Mouse (Mus musculus) left cerebral cortex, postnatal 36 days (tissue): ENCODE results near the gene Mymx. TPM values are rescaled to one million over a fixed set of nuclear protein-coding genes. Genes with fewer than 3 reads are reported as not detected.

ENCODE experiments used
- DNase-seq, 2 experiments: peaks; one replicate each; pipeline ENCODE4 v3.0.0; 2021 to 2022; ENCODE audit warnings: low spot score in 2 of 2, mixed read lengths in 1 of 2
- intact Hi-C: fragments of 180-260 bp; cut with DNase I; formaldehyde crosslinking; loops from one replicate; pipeline ENCODE4 v1.15.1; 2025
- total RNA-seq, 2 experiments: library from RNA; stranded (reverse); gene quantifications; 2 replicates each; pipeline ENCODE4 v1.2.3; 2021

The Mymx gene
- total RNA-seq, 2 experiments from 2014 or later: not detected

- intact Hi-C loops: no loop called here
These were observed 11.0 kb upstream of the Mymx start for GRCm38 (mm10) chr17:45612921-45613320.

GRCm38 (mm10) chr17:45612008-45612407, 10.1 kb upstream of the Mymx start:
- no peak for DNase-seq
- intact Hi-C loops: no loop called here

More at GRCm38 (mm10) chr17:45612921-45613320, 11.0 kb upstream of the Mymx start:
- DNase-seq: no peak

GRCm38 (mm10) chr17:45610144-45610866, 8.4 kb upstream of the Mymx start:
- intact Hi-C loops: no loop called here
- no peak for DNase-seq

DNA sequence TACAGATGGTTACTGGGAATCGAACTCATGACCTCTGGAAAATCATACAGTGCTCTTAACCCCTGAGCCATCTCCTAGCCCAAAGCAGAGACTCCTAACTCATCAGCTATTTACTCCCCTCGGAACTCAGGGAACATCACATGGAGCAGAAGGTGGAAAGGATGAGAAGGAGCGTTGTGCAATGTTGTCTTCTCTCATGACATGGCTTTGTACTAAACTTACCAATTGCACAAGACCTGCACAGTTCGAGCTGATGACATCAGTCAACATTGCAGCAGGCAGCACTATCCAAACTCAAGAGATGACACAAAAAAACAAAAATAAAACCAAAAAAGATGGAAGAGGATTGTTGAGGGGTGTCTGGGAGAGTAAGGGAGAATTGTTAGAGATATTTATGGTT, 6.5 kb upstream of the Mymx start:
- no peak for DNase-seq
- intact Hi-C loops: no loop called here

GRCm38 (mm10) chr17:45606992-45607879, 5.3 kb upstream of the Mymx start:
- intact Hi-C loops: no loop called here
- DNase-seq: no peak

DNA sequence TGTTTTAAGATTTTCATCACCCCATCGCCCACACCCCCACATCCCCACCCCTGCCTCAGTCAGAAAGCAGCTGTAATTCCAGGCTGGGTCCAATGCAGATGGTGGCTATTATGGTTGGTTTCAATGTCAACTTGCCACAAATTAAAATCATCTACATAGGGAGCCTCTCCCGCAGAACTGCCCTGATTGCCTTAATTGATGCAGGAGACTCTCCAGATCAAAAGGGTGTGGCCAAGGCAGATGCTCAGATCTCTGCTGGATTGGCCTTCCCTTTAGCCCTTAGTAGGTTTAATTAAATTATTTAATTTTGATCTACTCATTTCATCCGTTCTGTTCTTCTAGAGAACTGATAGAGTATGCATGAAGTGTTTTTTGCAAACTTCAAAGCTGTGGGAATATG, 1.1 kb upstream of the Mymx start:
- intact Hi-C loops: no loop called here
- DNase-seq: no peak

GRCm38 (mm10) chr17:45601325-45601724, 577 bp downstream of the Mymx start:
- intact Hi-C loops: no loop called here
- DNase-seq: no peak

GRCm38 (mm10) chr17:45600267-45600666, 1.6 kb downstream of the Mymx start:
- DNase-seq: no peak
- intact Hi-C loops: no loop called here

DNA sequence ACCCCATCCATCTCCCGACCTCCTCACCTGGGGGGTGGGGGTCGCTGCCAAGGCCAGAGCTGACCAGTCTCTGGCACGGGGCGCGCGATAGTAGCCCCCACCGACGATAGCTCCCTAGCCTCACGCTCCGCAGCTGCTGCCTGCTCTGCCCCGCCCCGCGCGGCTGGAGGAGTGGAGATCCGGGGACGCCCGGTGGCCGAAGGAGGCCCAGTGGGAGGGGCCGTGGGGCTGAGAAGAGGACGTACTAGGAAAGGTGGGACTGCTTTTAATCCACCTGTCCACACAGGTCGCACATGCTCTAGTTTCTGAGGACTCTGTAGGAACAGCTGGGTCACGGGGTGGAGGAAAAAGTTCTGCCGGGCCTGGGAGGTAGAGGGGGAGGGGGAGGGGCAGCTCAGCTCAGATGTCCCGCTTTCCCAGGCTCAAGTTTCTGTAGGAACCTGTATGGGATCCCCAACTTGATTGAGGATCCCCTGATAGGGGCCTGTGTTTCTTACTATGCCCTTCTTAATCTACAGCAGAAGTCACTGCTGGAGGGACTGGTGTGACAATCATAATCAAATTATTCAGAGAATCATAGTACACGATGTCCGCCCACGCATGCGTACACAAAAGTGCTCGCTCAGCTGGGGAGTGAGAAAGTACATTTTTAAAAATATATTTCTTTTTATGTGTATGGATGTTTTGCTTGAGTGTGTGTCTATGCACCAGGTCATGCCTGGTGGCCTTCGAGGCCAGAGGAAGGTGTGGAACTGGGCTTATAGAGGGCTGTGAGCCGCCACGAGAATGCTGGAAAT, 2.3 kb downstream of the Mymx start, which contains the start of gene Slc29a1:
Slc29a1 (minus strand) TSS at position 161 of the 797 bp plus-strand sequence.
- intact Hi-C loops: no loop called here
- no peak for DNase-seq

- intact Hi-C loops: no loop called here
- no peak for DNase-seq
These were observed 3.0 kb downstream of the Mymx start for GRCm38 (mm10) chr17:45598891-45599290.

DNA sequence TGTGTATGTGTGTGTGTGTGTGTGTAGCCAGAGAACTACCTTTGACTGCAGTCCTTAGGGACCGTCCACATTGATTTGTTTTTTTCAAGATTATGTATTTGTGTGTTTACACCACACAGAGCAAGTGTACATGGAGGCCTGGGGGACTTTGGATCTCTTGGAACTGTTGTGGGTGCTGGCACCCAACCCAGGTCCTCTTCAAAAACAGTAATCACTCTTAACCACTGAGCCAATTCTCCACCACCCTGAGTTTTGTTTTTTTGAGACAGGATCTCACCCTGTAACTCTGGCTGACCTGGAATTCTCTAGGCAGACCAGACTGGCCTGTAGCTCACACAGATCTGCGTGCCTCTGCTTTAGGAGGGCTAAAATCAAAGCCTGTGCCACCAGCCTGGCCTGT, 3.5 kb downstream of the Mymx start:
- DNase-seq: no peak
- intact Hi-C loops: no loop called here

DNA sequence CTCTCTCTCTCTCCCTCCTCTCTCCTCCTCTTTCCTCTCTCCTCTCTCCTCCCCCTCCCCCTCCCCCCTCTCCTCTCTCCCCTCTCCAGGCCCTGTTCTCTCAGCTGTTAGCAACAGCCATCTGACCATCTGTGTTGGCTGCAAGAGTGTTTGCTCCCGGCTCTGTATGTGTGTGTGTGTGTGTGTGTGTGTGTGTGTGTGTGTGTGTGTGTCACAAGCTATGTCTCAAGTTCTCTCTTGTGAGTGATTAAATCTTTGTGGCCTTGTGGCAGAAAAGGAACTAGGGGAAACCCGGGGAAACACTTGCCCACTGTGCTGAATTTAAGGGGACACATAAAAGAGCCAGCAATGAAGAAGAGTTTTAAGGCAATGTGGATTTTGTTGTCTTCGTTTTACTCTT, 4.1 kb downstream of the Mymx start:
- DNase-seq: no peak

GRCm38 (mm10) chr17:45596631-45597396, 5.1 kb downstream of the Mymx start:
- intact Hi-C loops: no loop called here
- DNase-seq: peak; percentile 60 to 69

More for the DNA sequence above, 4.1 kb downstream of the Mymx start:
- intact Hi-C loops: no loop called here

DNA sequence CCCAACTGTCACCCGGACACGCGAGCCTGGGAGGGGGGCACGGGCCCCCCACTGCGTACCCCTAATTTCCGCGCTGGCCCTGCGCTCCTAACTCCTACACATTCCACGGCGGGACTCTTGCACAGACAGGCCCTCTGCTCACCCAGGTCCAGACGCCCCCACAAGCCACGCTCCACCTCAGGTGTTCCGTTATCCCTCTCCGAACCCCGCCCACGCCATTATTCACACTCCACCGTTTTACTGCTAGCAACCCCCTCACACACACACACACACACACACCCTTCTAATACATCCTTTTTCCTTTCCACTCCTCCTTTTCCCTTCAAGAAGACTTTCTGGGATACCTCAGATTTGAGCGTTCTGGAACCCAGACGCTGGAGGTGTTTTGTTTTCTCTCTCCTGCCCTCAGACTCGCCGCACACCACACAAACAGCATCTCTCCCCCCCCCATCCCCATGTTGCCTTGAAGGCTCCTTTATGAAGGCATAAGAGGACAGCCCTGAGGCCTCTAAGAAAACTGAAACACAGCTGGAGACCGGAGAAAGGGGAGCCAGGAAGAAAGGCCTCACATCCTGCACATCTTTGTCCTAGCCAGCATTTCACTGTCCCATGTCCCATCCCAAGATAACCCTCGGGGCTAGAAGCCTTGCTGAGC, 6.0 kb downstream of the Mymx start:
- DNase-seq: no peak
- intact Hi-C loops: no loop called here

DNA sequence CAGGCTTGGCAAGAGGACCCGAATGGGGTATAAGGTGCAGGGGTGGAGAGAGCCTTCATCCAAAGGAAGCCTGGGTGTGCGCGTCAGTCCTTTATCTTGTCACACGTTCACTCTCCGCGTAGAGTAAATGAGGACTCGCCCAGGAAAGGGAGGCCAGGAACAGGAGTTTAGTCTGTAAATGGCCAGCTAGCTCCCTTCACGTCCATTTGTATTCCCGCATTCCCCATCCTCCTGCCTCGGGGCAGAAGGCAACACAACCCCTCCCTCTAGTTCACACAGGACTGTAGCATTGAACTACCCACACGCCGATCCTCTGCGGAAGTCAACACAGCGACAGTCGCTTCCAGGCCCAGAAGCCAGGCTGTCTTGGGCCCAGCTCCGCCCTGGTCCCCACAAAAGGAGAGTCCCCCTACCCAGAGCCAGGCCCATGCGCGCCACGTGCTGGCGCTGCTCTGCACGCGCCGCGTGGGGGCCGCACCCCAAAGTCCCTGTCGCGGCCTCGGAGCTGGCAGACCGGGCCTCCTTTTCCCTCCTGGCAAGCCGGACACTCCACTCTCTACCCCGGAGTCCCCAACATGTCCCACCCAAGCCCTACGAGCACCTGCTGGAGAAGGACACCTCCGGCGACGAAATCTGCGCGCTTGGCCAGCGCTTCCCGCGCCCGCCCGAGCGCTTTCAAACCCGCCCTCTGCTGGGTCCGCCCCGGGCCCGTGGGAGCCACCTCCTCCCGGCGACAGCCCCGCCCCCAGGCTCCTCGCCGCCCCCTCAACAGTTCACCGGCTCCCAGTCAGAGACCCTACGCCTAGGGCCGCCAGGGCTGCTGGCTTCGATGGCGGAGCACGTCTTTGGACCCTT, 6.8 kb downstream of the Mymx start:
- intact Hi-C loops: no loop called here
- peak; percentile 48 to 51 for DNase-seq

GRCm38 (mm10) chr17:45594195-45594594, 7.7 kb downstream of the Mymx start:
- no peak for DNase-seq
- intact Hi-C loops: no loop called here

- intact Hi-C loops: no loop called here
- no peak for DNase-seq
These were observed 8.4 kb downstream of the Mymx start for GRCm38 (mm10) chr17:45593479-45593878.
